24 mouse cellular contexts compared by ENCODE assay signal in the genomic region with DNA sequence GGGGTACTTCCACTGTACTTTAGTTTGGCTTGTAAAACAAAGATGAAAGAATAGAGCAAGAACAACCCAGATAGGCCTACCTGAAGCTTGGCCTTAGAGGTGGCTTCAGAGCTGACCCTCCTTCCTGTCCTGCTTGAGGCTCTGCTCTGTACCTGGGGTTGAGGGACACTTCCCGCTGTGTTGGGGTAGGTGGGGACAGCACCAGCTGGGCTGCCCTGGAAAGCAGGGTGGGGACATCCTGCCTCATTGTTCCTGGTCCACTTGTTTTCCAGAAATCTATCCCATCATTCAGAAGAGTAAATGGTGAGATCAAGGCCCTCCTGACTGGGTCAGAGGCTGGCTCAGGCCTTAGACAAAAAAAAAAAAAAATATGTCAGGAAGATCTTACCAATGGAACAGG.
DNase-seq lines count a peak whose midpoint lies in the region; ATAC-seq and TF ChIP-seq lines count a peak whose summit lies in the region.
"Had no signal": no experiment of that assay in that cellular context is flagged by ENCODE, and none has a peak within 500 bp of the region (broad histone marks: within the 10 kb centered on the region; RNA-seq: fewer than 3 reads in every experiment).

No protein-coding gene starts in this region.

- no peak for DNase-seq in kidney, postnatal 4 days
- no peak for DNase-seq in B cell, adult 2 months
- no peak for DNase-seq in retina, embryonic 14.5 days (ENCODE audit: low spot score)
- DNase-seq: adrenal gland, postnatal 14 days; cerebellum, adult 11-12 months; cerebellum, postnatal 14 days; embryo, embryonic 11 days; kidney, adult 8-10 months; liver; liver, postnatal 0 days; lung, postnatal 14 days; right cerebral cortex, postnatal 4 days; thymus, postnatal 14 days had no signal

- no peak for TF ChIP-seq POLR2A in embryonic fibroblast, embryonic 13.5 days (IDR thresholded peaks at IDR 0.05; ENCODE audit: low read depth, low read length)

- H3K27ac ChIP-seq in kidney, embryonic 15.5 days: peak overlapping the region; percentile 88; the same call in 1 of the 2 replicates
- H3K27ac ChIP-seq in embryonic facial prominence, embryonic 12.5 days: 0 out of 2 replicates have a peak overlapping the region, but pooled peaks have one; percentile 55
- peak overlapping the region; percentile 66; the same call in 1 of the 2 replicates for H3K27ac ChIP-seq in embryonic fibroblast, embryonic 13.5 days (ENCODE audit: insufficient read depth, low read length)
- H3K27ac ChIP-seq in stomach, embryonic 16.5 days (ENCODE audit: low read length): peak overlapping the region; percentile 40; the same call in 1 of the 2 replicates
- H3K27ac ChIP-seq: hindbrain, postnatal 0 days; midbrain, embryonic 15.5 days; neural tube, embryonic 15.5 days had no signal

- H3K4me1 ChIP-seq in kidney, embryonic 15.5 days: peaks cover 37% of the 10 kb centered on the region
- H3K4me1 ChIP-seq in embryonic facial prominence, embryonic 12.5 days: peaks cover 25% of the 10 kb centered on the region
- peaks cover 11% of the 10 kb centered on the region for H3K4me1 ChIP-seq in embryonic fibroblast, embryonic 13.5 days (ENCODE audit: control insufficient read depth, insufficient read depth, low read length)
- H3K4me1 ChIP-seq in stomach, embryonic 16.5 days (ENCODE audit: control insufficient read depth, insufficient read depth, low read length): peaks cover 21% of the 10 kb centered on the region
- H3K4me1 ChIP-seq: midbrain, embryonic 15.5 days had no signal

- H3K4me3 ChIP-seq in kidney, embryonic 15.5 days (replicated peaks): no peak overlapping the region
- no peak overlapping the region for H3K4me3 ChIP-seq in embryonic facial prominence, embryonic 12.5 days
- no peak overlapping the region for H3K4me3 ChIP-seq in embryonic fibroblast, embryonic 13.5 days (ENCODE audit: insufficient read depth, low read length)
- no peak overlapping the region for H3K4me3 ChIP-seq in stomach, embryonic 16.5 days (replicated peaks; ENCODE audit: low read length)
- H3K4me3 ChIP-seq: hindbrain, embryonic 10.5 days; megakaryocyte, embryonic 14.5 days; midbrain, embryonic 15.5 days; neural tube, embryonic 15.5 days had no signal

- no peak overlapping the region for H3K4me2 ChIP-seq in kidney, embryonic 15.5 days
- no peak overlapping the region for H3K4me2 ChIP-seq in embryonic facial prominence, embryonic 12.5 days (replicated peaks)
- no peak overlapping the region for H3K4me2 ChIP-seq in stomach, embryonic 16.5 days (ENCODE audit: low read depth, low read length)
- H3K4me2 ChIP-seq: midbrain, embryonic 15.5 days; neural tube, embryonic 15.5 days had no signal

- peaks cover 6% of the 10 kb centered on the region; the same call in 1 of the 2 replicates for H3K9me3 ChIP-seq in kidney, embryonic 15.5 days (replicated peaks)
- H3K9me3 ChIP-seq in embryonic facial prominence, embryonic 12.5 days: peaks cover 5% of the 10 kb centered on the region
- no peaks in the 10 kb centered on the region for H3K9me3 ChIP-seq in stomach, embryonic 16.5 days (replicated peaks; ENCODE audit: control insufficient read depth, low read length)
- H3K9me3 ChIP-seq: midbrain, embryonic 15.5 days; neural tube, embryonic 15.5 days had no signal

- TF ChIP-seq CTCF in embryonic fibroblast, embryonic 13.5 days (IDR thresholded peaks at IDR 0.05; ENCODE audit: borderline replicate concordance, insufficient read depth, low read length): no peak

- no peak overlapping the region for H3K9ac ChIP-seq in kidney, embryonic 15.5 days
- no peak overlapping the region for H3K9ac ChIP-seq in embryonic facial prominence, embryonic 12.5 days
- H3K9ac ChIP-seq in stomach, embryonic 16.5 days (ENCODE audit: low read length): no peak overlapping the region
- H3K9ac ChIP-seq: liver, postnatal 0 days; midbrain, embryonic 15.5 days; neural tube, embryonic 15.5 days had no signal

- no peaks in the 10 kb centered on the region for H3K27me3 ChIP-seq in kidney, embryonic 15.5 days
- no peaks in the 10 kb centered on the region for H3K27me3 ChIP-seq in embryonic facial prominence, embryonic 12.5 days
- no peaks in the 10 kb centered on the region for H3K27me3 ChIP-seq in stomach, embryonic 16.5 days (ENCODE audit: control insufficient read depth, insufficient read depth, low read length)
- H3K27me3 ChIP-seq: midbrain, embryonic 15.5 days; neural tube, embryonic 15.5 days; Patski had no signal

- ATAC-seq in kidney, embryonic 15.5 days (replicated peaks; ENCODE audit: low FRiP score): no peak
- ATAC-seq in embryonic facial prominence, embryonic 12.5 days (ENCODE audit: insufficient number of reproducible peaks, insufficient read depth, low FRiP score, low TSS enrichment): no peak
- no peak for ATAC-seq in stomach, embryonic 16.5 days (ENCODE audit: insufficient read depth, low FRiP score)
- ATAC-seq: forebrain, embryonic 16.5 days; hindbrain, postnatal 0 days; liver, postnatal 0 days; midbrain, embryonic 15.5 days; Patski had no signal

- no peaks in the 10 kb centered on the region for H3K36me3 ChIP-seq in kidney, embryonic 15.5 days
- H3K36me3 ChIP-seq in embryonic facial prominence, embryonic 12.5 days: no peaks in the 10 kb centered on the region
- no peaks in the 10 kb centered on the region for H3K36me3 ChIP-seq in stomach, embryonic 16.5 days (ENCODE audit: control insufficient read depth, insufficient read depth, low read length)
- H3K36me3 ChIP-seq: hindbrain, embryonic 10.5 days; midbrain, embryonic 15.5 days; neural tube, embryonic 15.5 days had no signal

- 93% methylated on average over 1 of the region's 1 CpGs for WGBS in kidney, embryonic 15.5 days
- WGBS in embryonic facial prominence, embryonic 12.5 days: 84% methylated on average over 1 of the region's 1 CpGs
- WGBS in stomach, embryonic 16.5 days: 70% methylated on average over 1 of the region's 1 CpGs
